Mouse (Mus musculus): Measurements from ENCODE around the gene Krtap12-1. TPM values are rescaled to one million over a fixed set of nuclear protein-coding genes. Genes with fewer than 3 reads are reported as not detected.

Gene Krtap12-1
- polyA plus RNA-seq, 1 experiment from 2014 or later: not detected

GRCm38 (mm10) chr10:77713734-77714133 is 6.7 kb upstream of the Krtap12-1 start:
- DNase-seq (no peak), ATAC-seq (no peak)
- no peak for TF ChIP-seq EP300 (IDR thresholded peaks at IDR 0.05; ENCODE audit: low read depth)
- no peak for TF ChIP-seq CTCF (IDR thresholded peaks at IDR 0.05; ENCODE audit: low read depth)
- H3K4me2 ChIP-seq (ENCODE audit: low read depth, low read length): no peak overlapping the region
- no peaks in the 10 kb centered on the region for H3K4me1 ChIP-seq (ENCODE audit: insufficient read depth)
- H3K9me3 ChIP-seq (ENCODE audit: low read length): no peaks in the 10 kb centered on the region
- 35% methylated on average over 4 of the region's 4 CpGs for WGBS (ENCODE audit: insufficient replicate concordance)
- H3K27ac ChIP-seq (ENCODE audit: low read depth): no peak overlapping the region
- no peaks in the 10 kb centered on the region for H3K27me3 ChIP-seq (ENCODE audit: insufficient read depth, low read length)
- H3K36me3 ChIP-seq (replicated peaks; ENCODE audit: insufficient read depth, low read length): no peaks in the 10 kb centered on the region
- H3K4me3 ChIP-seq (ENCODE audit: low read depth, low read length): no peak overlapping the region
- H3K9ac ChIP-seq (replicated peaks): no peak overlapping the region

GRCm38 (mm10) chr10:77715507-77715906 is 4.9 kb upstream of the Krtap12-1 start, which contains the start of gene Gm10142:
Gene Gm10142 (plus strand): TSS chr10:77715807.
- Histone ChIP-seq H3K4me2 (ENCODE audit: low read depth, low read length) (no peak within 1 kb of the TSS), H3K27me3 (ENCODE audit: insufficient read depth, low read length) (no peaks in the 10 kb centered on the region), H3K9ac (replicated peaks) (no peak within 1 kb of the TSS), H3K4me1 (ENCODE audit: insufficient read depth) (no peaks in the 10 kb centered on the region), H3K9me3 (ENCODE audit: low read length) (no peaks in the 10 kb centered on the region), H3K4me3 (ENCODE audit: low read depth, low read length) (no peak within 1 kb of the TSS), H3K36me3 (replicated peaks; ENCODE audit: insufficient read depth, low read length) (no peaks in the 10 kb centered on the region), H3K27ac (ENCODE audit: low read depth) (no peak within 1 kb of the TSS)
- no peak for ATAC-seq
- TF ChIP-seq CTCF (IDR thresholded peaks at IDR 0.05; ENCODE audit: low read depth) (no peak), EP300 (IDR thresholded peaks at IDR 0.05; ENCODE audit: low read depth) (no peak)
- DNase-seq: no peak
- WGBS (ENCODE audit: insufficient replicate concordance): 77% methylated on average over 1 of the region's 1 CpGs

- no peak for DNase-seq
- Histone ChIP-seq H3K9ac (replicated peaks) (no peak overlapping the region), H3K27ac (ENCODE audit: low read depth) (no peak overlapping the region), H3K36me3 (replicated peaks; ENCODE audit: insufficient read depth, low read length) (no peaks in the 10 kb centered on the region), H3K4me1 (ENCODE audit: insufficient read depth) (no peaks in the 10 kb centered on the region), H3K4me2 (ENCODE audit: low read depth, low read length) (no peak overlapping the region), H3K4me3 (ENCODE audit: low read depth, low read length) (no peak overlapping the region), H3K27me3 (ENCODE audit: insufficient read depth, low read length) (no peaks in the 10 kb centered on the region), H3K9me3 (ENCODE audit: low read length) (no peaks in the 10 kb centered on the region)
- 71% methylated on average over 8 of the region's 8 CpGs for WGBS (ENCODE audit: insufficient replicate concordance)
- TF ChIP-seq EP300 (IDR thresholded peaks at IDR 0.05; ENCODE audit: low read depth): no peak
- TF ChIP-seq CTCF (IDR thresholded peaks at IDR 0.05; ENCODE audit: low read depth): 0 out of 2 replicates have a peak, but pooled peaks have one; percentile 24
- ATAC-seq: no peak
Observed at GRCm38 (mm10) chr10:77724855-77725254, 4.5 kb downstream of the Krtap12-1 start.

- no peak within 1 kb of the TSS for H3K4me2 ChIP-seq (ENCODE audit: low read depth, low read length)
- WGBS (ENCODE audit: insufficient replicate concordance): 17% methylated on average over 3 of the region's 3 CpGs
- TF ChIP-seq CTCF (IDR thresholded peaks at IDR 0.05; ENCODE audit: low read depth) (no peak), EP300 (IDR thresholded peaks at IDR 0.05; ENCODE audit: low read depth) (no peak)
Observed at GRCm38 (mm10) chr10:77726186-77726585, 5.8 kb downstream of the Krtap12-1 start, which contains the start of gene Gm10100. Gene Gm10100 (plus strand): TSS chr10:77726486.

GRCm38 (mm10) chr10:77728280-77728679 is 7.9 kb downstream of the Krtap12-1 start:
- WGBS (ENCODE audit: insufficient replicate concordance): 54% methylated on average over 4 of the region's 4 CpGs
- DNase-seq: no peak

More at GRCm38 (mm10) chr10:77726186-77726585, 5.8 kb downstream of the Krtap12-1 start, which contains the start of gene Gm10100:
- H3K9ac ChIP-seq (replicated peaks): no peak within 1 kb of the TSS
- no peak within 1 kb of the TSS for H3K27ac ChIP-seq (ENCODE audit: low read depth)
- H3K4me3 ChIP-seq (ENCODE audit: low read depth, low read length): no peak within 1 kb of the TSS
- H3K4me1 ChIP-seq (ENCODE audit: insufficient read depth): no peaks in the 10 kb centered on the region
- no peak for DNase-seq
- no peaks in the 10 kb centered on the region for H3K9me3 ChIP-seq (ENCODE audit: low read length)
- H3K27me3 ChIP-seq (ENCODE audit: insufficient read depth, low read length): no peaks in the 10 kb centered on the region
- H3K36me3 ChIP-seq (replicated peaks; ENCODE audit: insufficient read depth, low read length): no peaks in the 10 kb centered on the region
- ATAC-seq: no peak

GRCm38 (mm10) chr10:77729241-77729640 is 8.8 kb downstream of the Krtap12-1 start:
- ATAC-seq: no peak
- H3K4me3 ChIP-seq (ENCODE audit: low read depth, low read length): no peak overlapping the region

More at GRCm38 (mm10) chr10:77728280-77728679, 7.9 kb downstream of the Krtap12-1 start:
- H3K9me3 ChIP-seq (ENCODE audit: low read length): no peaks in the 10 kb centered on the region
- H3K27ac ChIP-seq (ENCODE audit: low read depth): no peak overlapping the region
- TF ChIP-seq EP300 (IDR thresholded peaks at IDR 0.05; ENCODE audit: low read depth): no peak
- peak; percentile 30 for TF ChIP-seq CTCF (IDR thresholded peaks at IDR 0.05; ENCODE audit: low read depth)
- ATAC-seq: no peak
- H3K4me2 ChIP-seq (ENCODE audit: low read depth, low read length): no peak overlapping the region
- H3K4me3 ChIP-seq (ENCODE audit: low read depth, low read length): no peak overlapping the region
- H3K4me1 ChIP-seq (ENCODE audit: insufficient read depth): no peaks in the 10 kb centered on the region
- no peak overlapping the region for H3K9ac ChIP-seq (replicated peaks)
- no peaks in the 10 kb centered on the region for H3K27me3 ChIP-seq (ENCODE audit: insufficient read depth, low read length)
- H3K36me3 ChIP-seq (replicated peaks; ENCODE audit: insufficient read depth, low read length): no peaks in the 10 kb centered on the region

More at GRCm38 (mm10) chr10:77729241-77729640, 8.8 kb downstream of the Krtap12-1 start:
- WGBS (ENCODE audit: insufficient replicate concordance): 48% methylated on average over 4 of the region's 4 CpGs
- no peaks in the 10 kb centered on the region for H3K27me3 ChIP-seq (ENCODE audit: insufficient read depth, low read length)
- no peak overlapping the region for H3K4me2 ChIP-seq (ENCODE audit: low read depth, low read length)
- no peaks in the 10 kb centered on the region for H3K9me3 ChIP-seq (ENCODE audit: low read length)
- TF ChIP-seq EP300 (IDR thresholded peaks at IDR 0.05; ENCODE audit: low read depth) (no peak), CTCF (IDR thresholded peaks at IDR 0.05; ENCODE audit: low read depth) (peak; percentile 58)
- no peak overlapping the region for H3K27ac ChIP-seq (ENCODE audit: low read depth)
- peak; percentile 26 for DNase-seq
- H3K4me1 ChIP-seq (ENCODE audit: insufficient read depth): no peaks in the 10 kb centered on the region
- no peak overlapping the region for H3K9ac ChIP-seq (replicated peaks)
- H3K36me3 ChIP-seq (replicated peaks; ENCODE audit: insufficient read depth, low read length): no peaks in the 10 kb centered on the region
